Mouse (Mus musculus) midbrain, embryonic 14.5 days (tissue): Measurements from ENCODE around the gene Lhx3. TPM values are rescaled to one million over a fixed set of nuclear protein-coding genes. Genes with fewer than 3 reads are reported as not detected.

ENCODE experiments used
- ATAC-seq: fragments of 200-750 bp; cut with Nextera tagmentation; 2 replicates; pipeline ENCODE4 v1.8.0; 2017; ENCODE audit warnings: moderate number of reproducible peaks, moderate library complexity; ENCODE audit not compliant: low FRiP score, low TSS enrichment
- DNase-seq: peaks from one replicate; pipeline ENCODE4 v3.0.0-alpha.2; 2015
- H3K27ac ChIP-seq: fragments of 300-500 bp; sonication (generic); replicated peaks from 2 replicates; pipeline ENCODE4 v1.5.1; 2014; ENCODE audit warnings: mild to moderate bottlenecking, low read depth, low read length, moderate library complexity
- H3K27me3 ChIP-seq: fragments of 300-500 bp; sonication (generic); 2 replicates; pipeline ENCODE4 v1.6.1; 2014; ENCODE audit warnings: low read length, control low read depth, mixed read lengths; ENCODE audit not compliant: control insufficient read depth, insufficient read depth
- H3K36me3 ChIP-seq: fragments of 300-500 bp; sonication (generic); 2 replicates; pipeline ENCODE4 v1.6.1; 2014; ENCODE audit warnings: low read length, control low read depth; ENCODE audit not compliant: control insufficient read depth, insufficient read depth
- H3K4me1 ChIP-seq: fragments of 300-500 bp; sonication (generic); 2 replicates; pipeline ENCODE4 v1.6.1; 2014; ENCODE audit warnings: mild to moderate bottlenecking, antibody characterized with exemption, low read length, control low read depth; ENCODE audit not compliant: control insufficient read depth, insufficient read depth
- H3K4me2 ChIP-seq: fragments of 300-500 bp; sonication (generic); 2 replicates; pipeline ENCODE4 v1.6.1; 2014; ENCODE audit warnings: mild to moderate bottlenecking, low read length, moderate library complexity
- H3K4me3 ChIP-seq: fragments of 300-500 bp; sonication (generic); replicated peaks from 2 replicates; pipeline ENCODE4 v1.5.1; 2014; ENCODE audit warnings: low read depth, low read length
- H3K9ac ChIP-seq: fragments of 300-500 bp; sonication (generic); replicated peaks from 2 replicates; pipeline ENCODE4 v1.6.1; 2014; ENCODE audit warnings: mild to moderate bottlenecking, low read length, moderate library complexity
- H3K9me3 ChIP-seq: fragments of 300-500 bp; sonication (generic); 2 replicates; pipeline ENCODE4 v1.6.1; 2016; ENCODE audit warnings: low read length, control low read depth, mixed read lengths; ENCODE audit not compliant: control insufficient read depth
- WGBS: fragments of 180-500 bp; shearing (Covaris S2); extraction: QIAGEN DNeasy Blood & Tissue Kit; methylation state at CpG from one replicate; pipeline ENCODE4 v1.1.7; 2014; 5-methylcytosine and 5-hydroxymethylcytosine counted together
- polyA plus RNA-seq: library from polyadenylated mRNA; unstranded; fragments of >200 nt; fragmentation: Nextera tagmentation; extraction: Ambion mirVana; gene quantifications from 2 replicates; pipeline ENCODE4 v1.2.1, GENCODE M21; 2014

Gene Lhx3
- not detected in 2 replicates for polyA plus RNA-seq

DNA sequence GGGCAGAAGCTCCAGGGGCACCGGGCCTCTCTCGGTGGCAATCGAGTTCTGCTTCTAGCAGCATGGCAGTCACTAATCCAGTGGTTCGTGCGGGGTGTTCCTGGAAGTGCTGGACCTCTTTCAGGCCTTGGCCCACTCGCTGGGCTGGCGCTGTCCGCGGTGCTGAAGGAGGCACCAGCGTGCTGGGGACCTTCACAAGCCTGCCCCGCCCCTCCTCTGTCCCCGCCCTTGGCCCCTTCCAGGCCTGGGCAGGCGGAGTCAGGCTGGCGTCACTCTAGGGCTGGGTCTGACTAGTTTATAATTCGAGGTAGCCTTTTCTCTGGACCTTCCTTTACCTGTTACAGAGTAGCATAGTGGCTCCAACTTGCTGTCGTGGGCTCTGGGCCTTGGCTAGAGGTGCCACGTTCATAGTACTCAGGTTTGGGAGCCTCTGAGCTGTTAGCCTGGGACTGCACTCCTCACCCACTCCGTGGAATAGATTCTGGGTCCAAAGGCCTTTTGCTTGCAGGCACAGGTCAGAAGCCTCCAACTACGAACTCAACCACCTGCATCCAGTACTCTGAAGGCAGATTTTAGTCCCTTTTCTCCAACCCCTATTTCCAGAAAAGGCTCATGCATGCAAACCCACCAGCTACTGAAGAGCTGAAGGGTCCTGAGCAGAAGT lies at the start of gene Lhx3:
Gene Lhx3 (minus strand): TSS at position 164 of the 664 bp plus-strand sequence.
- Histone ChIP-seq H3K36me3 (peaks cover 35% of the 10 kb centered on the region), H3K4me3 (no peak within 1 kb of the TSS), H3K27me3 (peaks cover 52% of the 10 kb centered on the region), H3K27ac (no peak within 1 kb of the TSS), H3K4me1 (peaks cover 6% of the 10 kb centered on the region), H3K9me3 (no peaks in the 10 kb centered on the region), H3K9ac (no peak within 1 kb of the TSS), H3K4me2 (no peak within 1 kb of the TSS)
- ATAC-seq, result no peak
- peak; percentile 78 for DNase-seq
- 7% methylated on average over 19 of the region's 19 CpGs for WGBS

DNA sequence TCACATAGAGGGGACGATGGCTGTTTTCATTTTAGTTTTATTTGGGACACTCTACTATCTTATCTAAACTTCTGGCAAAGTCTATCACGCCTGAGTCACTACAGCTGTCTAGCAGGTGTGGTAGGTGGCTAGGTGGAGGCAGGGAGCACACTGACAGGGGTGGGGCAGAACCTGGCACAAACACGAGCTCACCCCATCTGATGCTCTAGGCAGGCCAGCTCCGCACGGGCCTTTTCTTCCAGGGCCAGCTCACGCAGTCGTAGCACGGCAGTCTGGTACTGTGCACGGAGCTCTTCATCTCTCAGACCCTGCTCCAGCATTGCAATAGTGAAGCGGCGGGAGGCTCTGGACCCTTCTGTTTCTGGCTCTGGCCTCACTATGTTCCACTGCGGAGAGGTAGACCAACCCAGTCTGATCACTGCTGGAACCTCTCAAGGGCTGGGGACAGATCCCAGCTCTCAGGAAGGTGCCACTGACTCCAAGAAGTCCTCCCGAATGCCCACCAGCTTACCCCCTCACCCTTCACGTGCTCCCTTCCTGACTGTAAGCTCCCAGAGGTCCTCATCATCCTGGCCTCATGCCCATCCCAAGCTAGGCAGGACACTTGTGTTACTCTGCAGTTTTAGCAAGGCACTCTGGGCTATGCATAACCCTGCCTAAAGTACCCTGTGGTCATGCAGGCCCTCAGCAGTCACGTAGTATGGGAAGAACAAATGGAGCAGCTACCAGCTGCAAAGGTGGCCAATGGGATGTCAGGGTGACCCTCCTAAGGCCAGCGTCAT lies 49.4 kb upstream of the Lhx3 start:
- Histone ChIP-seq H3K9ac (no peak overlapping the region), H3K36me3 (no peaks in the 10 kb centered on the region), H3K4me2 (no peak overlapping the region), H3K9me3 (no peaks in the 10 kb centered on the region), H3K4me3 (no peak overlapping the region), H3K27me3 (no peaks in the 10 kb centered on the region), H3K4me1 (no peaks in the 10 kb centered on the region), H3K27ac (no peak overlapping the region)
- ATAC-seq (no peak), DNase-seq (no peak)
- 85% methylated on average over 16 of the region's 16 CpGs for WGBS

DNA sequence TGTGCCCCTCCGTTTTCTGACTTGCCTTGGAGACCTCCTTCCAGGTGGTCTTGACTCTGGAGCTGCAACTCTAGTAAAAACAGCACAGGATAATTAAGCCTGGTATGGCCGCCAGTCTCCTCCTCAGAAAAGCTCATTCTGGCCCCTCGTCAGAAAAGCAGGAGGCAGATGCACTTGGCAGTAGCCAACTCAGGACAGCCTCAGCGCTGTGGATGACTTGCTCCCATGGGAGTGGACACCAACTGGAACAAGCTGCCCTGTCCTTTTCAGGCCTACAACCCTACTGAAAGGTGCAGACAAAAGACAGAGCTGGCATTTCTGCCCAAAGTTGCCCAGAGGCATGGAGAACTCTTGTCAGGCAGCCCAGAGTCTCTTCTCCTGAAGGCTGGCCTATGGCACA lies 46.7 kb upstream of the Lhx3 start:
- DNase-seq, result no peak
- ATAC-seq, result no peak
- H3K4me3 ChIP-seq, result no peak overlapping the region
- no peaks in the 10 kb centered on the region for H3K4me1 ChIP-seq
- no peak overlapping the region for H3K27ac ChIP-seq
- H3K27me3 ChIP-seq, result no peaks in the 10 kb centered on the region
- H3K9me3 ChIP-seq, result no peaks in the 10 kb centered on the region
- no peak overlapping the region for H3K9ac ChIP-seq
- no peak overlapping the region for H3K4me2 ChIP-seq
- 69% methylated on average over 4 of the region's 4 CpGs for WGBS
- H3K36me3 ChIP-seq, result no peaks in the 10 kb centered on the region

DNA sequence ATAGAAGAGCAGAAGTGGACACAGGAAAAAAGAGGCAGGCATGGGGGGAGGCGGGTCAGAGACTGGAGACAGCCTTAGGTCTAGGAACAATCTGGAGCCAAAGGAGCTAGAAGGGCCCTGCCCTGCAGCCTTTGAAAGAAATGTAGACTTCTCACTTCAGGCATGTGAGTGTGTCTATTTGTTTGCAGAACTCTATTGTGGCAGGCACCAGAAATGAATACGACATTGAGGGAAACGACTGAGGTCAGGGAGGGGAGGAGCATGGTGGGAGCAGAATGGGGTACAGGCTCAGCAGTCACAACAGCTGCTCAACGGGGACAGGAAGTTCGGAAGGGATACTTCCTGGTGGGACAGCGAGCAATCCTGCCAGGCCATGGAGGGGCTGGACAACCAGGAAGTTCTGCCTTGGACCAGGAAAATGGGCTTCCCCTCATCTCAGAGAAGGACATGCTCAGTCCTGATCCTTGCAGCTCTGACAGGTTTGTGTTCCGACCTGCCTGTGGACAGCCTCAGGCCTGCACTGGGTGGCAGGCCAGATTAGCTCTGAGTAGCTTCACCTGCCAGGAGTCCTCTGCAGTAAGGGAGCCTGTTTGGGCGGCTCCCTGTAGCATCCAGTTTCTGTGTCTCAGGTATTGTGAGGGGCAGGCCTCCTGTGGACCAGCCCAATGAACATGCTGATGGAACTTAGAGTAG lies 44.6 kb upstream of the Lhx3 start:
- Histone ChIP-seq H3K9ac (no peak overlapping the region), H3K36me3 (no peaks in the 10 kb centered on the region), H3K4me2 (no peak overlapping the region), H3K27me3 (no peaks in the 10 kb centered on the region), H3K4me3 (no peak overlapping the region), H3K27ac (no peak overlapping the region), H3K4me1 (no peaks in the 10 kb centered on the region), H3K9me3 (no peaks in the 10 kb centered on the region)
- DNase-seq, result no peak
- 66% methylated on average over 8 of the region's 8 CpGs for WGBS
- no peak for ATAC-seq

DNA sequence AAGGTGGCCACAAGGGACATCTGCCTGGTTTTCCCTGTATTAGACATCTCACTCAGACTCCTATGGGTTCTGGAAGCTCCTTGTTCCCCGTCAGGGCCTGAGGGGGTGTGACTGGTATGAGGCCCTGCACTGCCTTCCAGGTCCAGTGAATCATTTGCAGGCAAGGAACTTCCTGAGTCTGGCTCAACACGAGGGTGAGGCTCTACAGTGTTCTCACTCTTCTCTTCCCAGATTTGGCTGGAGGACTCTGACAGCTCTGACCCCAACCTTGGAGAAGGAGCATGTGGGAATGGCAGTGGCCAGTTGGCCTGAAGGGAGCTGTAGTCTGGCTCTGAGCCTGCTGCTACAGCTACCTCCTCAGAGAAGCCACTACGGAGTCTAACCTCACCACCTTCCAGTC lies 39.4 kb upstream of the Lhx3 start:
- H3K4me1 ChIP-seq, result no peaks in the 10 kb centered on the region
- H3K27ac ChIP-seq, result no peak overlapping the region
- H3K4me2 ChIP-seq, result no peak overlapping the region
- H3K27me3 ChIP-seq, result no peaks in the 10 kb centered on the region
- no peak overlapping the region for H3K9ac ChIP-seq
- WGBS, result 70% methylated on average over 3 of the region's 3 CpGs
- H3K4me3 ChIP-seq, result no peak overlapping the region
- H3K9me3 ChIP-seq, result no peaks in the 10 kb centered on the region
- H3K36me3 ChIP-seq, result no peaks in the 10 kb centered on the region
- ATAC-seq, result no peak
- no peak for DNase-seq

DNA sequence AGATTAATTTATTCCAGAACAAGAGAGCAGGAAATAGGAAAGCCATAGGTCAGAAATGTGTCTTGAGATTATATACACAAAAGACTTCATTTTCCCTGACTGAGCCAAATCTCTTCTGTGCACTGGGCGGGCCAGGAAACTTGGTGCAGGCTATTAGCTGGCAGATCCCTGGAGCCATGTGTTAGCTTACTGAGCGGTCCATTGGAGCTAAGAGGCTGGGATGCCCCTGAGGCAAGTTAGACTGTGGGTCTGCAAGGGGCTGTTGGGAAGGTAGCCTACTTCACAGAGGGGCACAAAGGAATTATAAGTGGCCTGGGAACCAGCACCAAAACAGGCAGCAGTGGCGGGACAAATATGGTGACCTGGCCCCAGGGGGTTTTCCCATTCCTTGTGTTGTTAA lies 32.8 kb upstream of the Lhx3 start:
- no peak overlapping the region for H3K27ac ChIP-seq
- no peaks in the 10 kb centered on the region for H3K27me3 ChIP-seq
- H3K4me1 ChIP-seq, result peaks cover 9% of the 10 kb centered on the region
- DNase-seq (no peak), ATAC-seq (no peak)
- no peak overlapping the region for H3K4me2 ChIP-seq
- H3K4me3 ChIP-seq, result no peak overlapping the region
- H3K9me3 ChIP-seq, result no peaks in the 10 kb centered on the region
- no peak overlapping the region for H3K9ac ChIP-seq
- H3K36me3 ChIP-seq, result no peaks in the 10 kb centered on the region
- 68% methylated on average over 3 of the region's 3 CpGs for WGBS

DNA sequence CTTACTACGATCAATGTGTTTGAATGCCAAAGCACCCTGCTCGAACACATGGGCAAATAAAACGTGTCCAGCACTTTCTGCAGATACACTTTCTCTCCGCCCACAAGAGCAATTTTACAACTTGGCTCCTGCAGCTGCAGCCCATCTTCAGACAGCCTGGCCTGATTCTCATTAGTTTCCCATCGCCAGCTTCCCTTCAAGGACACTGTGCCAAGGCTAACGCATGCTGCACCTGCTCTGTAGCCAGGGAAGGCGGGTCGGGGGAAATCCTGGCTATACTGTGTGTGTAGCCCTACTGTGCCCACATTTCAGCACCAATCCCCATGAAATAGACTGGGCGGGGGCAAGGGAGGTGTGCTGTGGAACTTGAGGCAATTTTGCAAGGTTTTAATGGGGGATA lies 32.2 kb upstream of the Lhx3 start:
- H3K27me3 ChIP-seq, result no peaks in the 10 kb centered on the region
- H3K9ac ChIP-seq, result no peak overlapping the region
- H3K4me1 ChIP-seq, result peaks cover 9% of the 10 kb centered on the region
- ATAC-seq (no peak), DNase-seq (peak; percentile 8)
- H3K9me3 ChIP-seq, result no peaks in the 10 kb centered on the region
- H3K36me3 ChIP-seq, result no peaks in the 10 kb centered on the region
- H3K27ac ChIP-seq, result no peak overlapping the region
- H3K4me2 ChIP-seq, result no peak overlapping the region
- no peak overlapping the region for H3K4me3 ChIP-seq
- WGBS, result 71% methylated on average over 9 of the region's 9 CpGs

DNA sequence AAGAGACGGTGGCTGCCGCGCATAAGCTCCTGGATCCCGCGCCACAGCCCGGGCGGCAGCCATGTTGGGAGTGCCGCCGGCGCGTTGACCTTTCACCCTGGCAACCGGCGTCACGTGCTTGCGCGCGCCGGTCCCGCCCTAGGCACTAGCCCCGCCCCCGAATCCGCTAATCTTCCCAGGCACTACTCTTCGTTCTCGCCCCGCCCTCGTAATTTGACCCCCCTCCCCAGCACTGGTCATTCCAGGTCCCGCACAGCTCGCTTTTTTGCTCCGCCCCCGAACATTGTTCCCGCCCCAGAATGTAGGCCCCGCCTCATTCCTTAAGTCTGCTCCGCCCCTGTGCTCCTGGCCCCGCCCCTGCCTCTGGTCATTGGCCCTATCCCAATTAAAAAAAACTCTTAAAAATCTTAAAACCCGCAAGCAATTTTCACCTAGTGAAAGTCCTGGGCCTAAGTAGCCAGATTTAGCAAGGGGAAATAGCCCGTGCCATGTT lies 29.2 kb upstream of the Lhx3 start, which contains the start of gene Qsox2:
Gene Qsox2 (minus strand): TSS at position 236 of the 493 bp plus-strand sequence.
- peak; percentile 88 for ATAC-seq
- H3K36me3 ChIP-seq, result no peaks in the 10 kb centered on the region
- 2% methylated on average over 36 of the region's 36 CpGs for WGBS

More for the DNA sequence above, 29.2 kb upstream of the Lhx3 start, which contains the start of gene Qsox2:
- H3K4me1 ChIP-seq, result peaks cover 9% of the 10 kb centered on the region
- peak within 1 kb of the TSS; percentile 86 for H3K4me2 ChIP-seq
- peak within 1 kb of the TSS; percentile 91 for H3K4me3 ChIP-seq
- peak within 1 kb of the TSS; percentile 85 for H3K27ac ChIP-seq
- no peaks in the 10 kb centered on the region for H3K9me3 ChIP-seq
- H3K27me3 ChIP-seq, result no peaks in the 10 kb centered on the region
- H3K9ac ChIP-seq, result peak within 1 kb of the TSS; percentile 84
- DNase-seq, result peak; percentile 95
